Mouse (Mus musculus): Measurements from ENCODE around the gene Erc2.

Gene Erc2

GRCm38 (mm10) chr14:28375642-28376091, 753.4 kb downstream of the Erc2 start:
- no peak for DNase-seq (ENCODE audit: low read depth, low spot score)

- no peak for DNase-seq (ENCODE audit: low read depth, low spot score)
Measured at GRCm38 (mm10) chr14:28376208-28376805, 754.1 kb downstream of the Erc2 start.

GRCm38 (mm10) chr14:28377519-28377918, 755.3 kb downstream of the Erc2 start:
- no peak for DNase-seq (ENCODE audit: low read depth, low spot score)

GRCm38 (mm10) chr14:28380129-28380528, 757.9 kb downstream of the Erc2 start:
- DNase-seq (ENCODE audit: low read depth, low spot score) = no peak

- DNase-seq (ENCODE audit: low read depth, low spot score) = peak; percentile 28
Measured at GRCm38 (mm10) chr14:28381801-28382550, 759.7 kb downstream of the Erc2 start.

- DNase-seq (ENCODE audit: low read depth, low spot score) = peak; percentile 52
Measured at GRCm38 (mm10) chr14:28386815-28387607, 764.8 kb downstream of the Erc2 start.

- no peak for DNase-seq (ENCODE audit: low read depth, low spot score)
Measured at GRCm38 (mm10) chr14:28398915-28399314, 776.7 kb downstream of the Erc2 start.

- DNase-seq (ENCODE audit: low read depth, low spot score) = no peak
Measured at GRCm38 (mm10) chr14:28399897-28400296, 777.7 kb downstream of the Erc2 start.

- DNase-seq (ENCODE audit: low read depth, low spot score) = no peak
Measured at GRCm38 (mm10) chr14:28405277-28405840, 783.1 kb downstream of the Erc2 start.

- DNase-seq (ENCODE audit: low read depth, low spot score) = no peak
Measured at GRCm38 (mm10) chr14:28409390-28409789, 787.2 kb downstream of the Erc2 start.

- DNase-seq (ENCODE audit: low read depth, low spot score) = peak; percentile 61
Measured at GRCm38 (mm10) chr14:28409796-28410347, 787.6 kb downstream of the Erc2 start.

GRCm38 (mm10) chr14:28410789-28411225, 788.6 kb downstream of the Erc2 start:
- DNase-seq (ENCODE audit: low read depth, low spot score) = peak; percentile 75

GRCm38 (mm10) chr14:28412252-28412995, 790.2 kb downstream of the Erc2 start:
- DNase-seq (ENCODE audit: low read depth, low spot score) = peak; percentile 32

GRCm38 (mm10) chr14:28413516-28413915, 791.3 kb downstream of the Erc2 start:
- peak; percentile 76 for DNase-seq (ENCODE audit: low read depth, low spot score)

- DNase-seq (ENCODE audit: low read depth, low spot score) = no peak
Measured at GRCm38 (mm10) chr14:28417019-28417418, 794.8 kb downstream of the Erc2 start.

- DNase-seq (ENCODE audit: low read depth, low spot score) = no peak
Measured at GRCm38 (mm10) chr14:28418497-28418896, 796.3 kb downstream of the Erc2 start.

GRCm38 (mm10) chr14:28419188-28419587, 797.0 kb downstream of the Erc2 start:
- DNase-seq (ENCODE audit: low read depth, low spot score) = no peak

- no peak for DNase-seq (ENCODE audit: low read depth, low spot score)
Measured at GRCm38 (mm10) chr14:28420596-28420995, 798.4 kb downstream of the Erc2 start.

- DNase-seq (ENCODE audit: low read depth, low spot score) = peak; percentile 31
Measured at GRCm38 (mm10) chr14:28426610-28427009, 804.4 kb downstream of the Erc2 start.

GRCm38 (mm10) chr14:28431703-28432309, 809.6 kb downstream of the Erc2 start:
- DNase-seq (ENCODE audit: low read depth, low spot score) = no peak
